ENCODE assay signal across 8 mouse cellular contexts in genomic region chr6:88189312-88190042, GRCm38 (mm10). TPM values are rescaled to one million over a fixed set of nuclear protein-coding genes. Genes with fewer than 3 reads are reported as not detected.
A peak's percentile ranks its signal among the peaks of the same experiment; 100 is the strongest.
DNase-seq lines count a peak whose midpoint lies in the region; ATAC-seq lines count a peak whose summit lies in the region.

No protein-coding gene starts in this region.

- peak; percentile 87 for ATAC-seq in hindbrain, embryonic 16.5 days

- DNase-seq in T-cell, adult 2 months (ENCODE audit: low spot score), result peak; percentile 37
- DNase-seq in cerebellum, postnatal 25 days, result peak; percentile 87 to 90
- peak; percentile 67 to 74 for DNase-seq in frontal cortex, postnatal 36 days (ENCODE audit: low spot score in 2 of 2)
- DNase-seq in left cerebral cortex, adult 11 months (ENCODE audit: low spot score), result peak; percentile 47
- peak; percentile 81 for DNase-seq in lung, postnatal 14 days
- DNase-seq in retina, postnatal 1 day, result peak; percentile 91
- DNase-seq in urinary bladder, adult 2 months (ENCODE audit: low spot score), result peak; percentile 85

- H3K4me2 ChIP-seq in hindbrain, embryonic 16.5 days (ENCODE audit: low read length), result peak overlapping the region; percentile 77

- H3K9me3 ChIP-seq in hindbrain, embryonic 16.5 days (ENCODE audit: control insufficient read depth, low read length), result no peaks in the 10 kb centered on the region

- no peak overlapping the region for H3K27ac ChIP-seq in hindbrain, embryonic 16.5 days (ENCODE audit: low read depth, low read length)

- H3K4me3 ChIP-seq in hindbrain, embryonic 16.5 days (ENCODE audit: low read length), result peak overlapping the region; percentile 52

- under 1% methylated on average over 45 of the region's 56 CpGs for WGBS in hindbrain, embryonic 16.5 days

- peaks cover 18% of the 10 kb centered on the region for H3K4me1 ChIP-seq in hindbrain, embryonic 16.5 days (ENCODE audit: control insufficient read depth, insufficient read depth, low read depth, low read length)

- H3K9ac ChIP-seq in hindbrain, embryonic 16.5 days (ENCODE audit: low read depth, low read length), result peak overlapping the region; percentile 64

- no peaks in the 10 kb centered on the region for H3K36me3 ChIP-seq in hindbrain, embryonic 16.5 days (ENCODE audit: control insufficient read depth, insufficient read depth, low read length)

- peaks cover 59% of the 10 kb centered on the region for H3K27me3 ChIP-seq in hindbrain, embryonic 16.5 days (replicated peaks; ENCODE audit: control insufficient read depth, insufficient read depth, low read length)

RNA-seq across cellular contexts. Expression of gene Gata2, which starts 4.2 kb away (rescaled TPM):
- polyA plus RNA-seq in hindbrain, embryonic 16.5 days (2015; fragmentation: Nextera tagmentation; extraction: Ambion mirVana), result 14.1 and 18.0 TPM in 2 replicates
- 41.4 and 55.5 TPM in 2 replicates for polyA plus RNA-seq in urinary bladder, adult 2 months (2012; rRNA removed)

RNA-seq across cellular contexts. Expression of gene Dnajb8, which starts 32.6 kb away (rescaled TPM):
- not detected in 2 replicates for polyA plus RNA-seq in hindbrain, embryonic 16.5 days (2015; fragmentation: Nextera tagmentation; extraction: Ambion mirVana)
- not detected in 2 replicates for polyA plus RNA-seq in urinary bladder, adult 2 months (2012; rRNA removed)

Comparison
In these comparisons a context has a peak if more than half of its experiments do, and no peak if none do; other contexts are left out.
1. DNase-seq: peak in every context shown above with its lines; median percentile 91 in retina, postnatal 1 day; 88 in cerebellum, postnatal 25 days; 85 in urinary bladder, adult 2 months; 81 in lung, postnatal 14 days; 70 in frontal cortex, postnatal 36 days; 47 in left cerebral cortex, adult 11 months; 37 in T-cell, adult 2 months.